Mouse (Mus musculus): ENCODE measurements around the gene Alg14.
A peak's percentile ranks its signal among the peaks of the same experiment; 100 is the strongest.

Gene Alg14

GRCm38 (mm10) chr3:121277557-121277956 lies 14.0 kb upstream of the Alg14 start:
- DNase-seq (ENCODE audit: low spot score in 2 of 2), result no peak

GRCm38 (mm10) chr3:121279679-121280078 lies 11.9 kb upstream of the Alg14 start:
- DNase-seq (ENCODE audit: low spot score in 2 of 2), result no peak

- DNase-seq (ENCODE audit: low spot score in 2 of 2), result no peak
These were observed 8.6 kb upstream of the Alg14 start, which contains the start of gene Tmem56 for GRCm38 (mm10) chr3:121282998-121283397. Tmem56 (minus strand) TSS chr3:121283098.

GRCm38 (mm10) chr3:121285219-121285618 lies 6.4 kb upstream of the Alg14 start:
- DNase-seq (ENCODE audit: low spot score in 2 of 2), result no peak

GRCm38 (mm10) chr3:121287151-121287550 lies 4.4 kb upstream of the Alg14 start:
- DNase-seq (ENCODE audit: low spot score in 2 of 2), result no peak

- DNase-seq (ENCODE audit: low spot score in 2 of 2), result no peak
These were observed 892 bp upstream of the Alg14 start for GRCm38 (mm10) chr3:121290681-121291080.

GRCm38 (mm10) chr3:121291225-121291559 lies 381 bp upstream of the Alg14 start:
- DNase-seq (ENCODE audit: low spot score in 2 of 2), result no peak

- no peak for DNase-seq (ENCODE audit: low spot score in 2 of 2)
These were observed 2.6 kb downstream of the Alg14 start for GRCm38 (mm10) chr3:121294200-121294599.

- DNase-seq (ENCODE audit: low spot score in 2 of 2), result no peak
These were observed 15.1 kb downstream of the Alg14 start for GRCm38 (mm10) chr3:121306641-121307040.

- DNase-seq (ENCODE audit: low spot score in 2 of 2), result peak; percentile 81 to 85
These were observed 16.1 kb downstream of the Alg14 start for GRCm38 (mm10) chr3:121307532-121308234.

GRCm38 (mm10) chr3:121308935-121309334 lies 17.4 kb downstream of the Alg14 start:
- no peak for DNase-seq (ENCODE audit: low spot score in 2 of 2)

- DNase-seq (ENCODE audit: low spot score in 2 of 2), result no peak
These were observed 17.9 kb downstream of the Alg14 start for GRCm38 (mm10) chr3:121309429-121309828.

GRCm38 (mm10) chr3:121309896-121310714 lies 18.5 kb downstream of the Alg14 start:
- DNase-seq (ENCODE audit: low spot score in 2 of 2), result no peak

GRCm38 (mm10) chr3:121312426-121312825 lies 20.9 kb downstream of the Alg14 start:
- DNase-seq (ENCODE audit: low spot score in 2 of 2), result no peak

- no peak for DNase-seq (ENCODE audit: low spot score in 2 of 2)
These were observed 21.4 kb downstream of the Alg14 start for GRCm38 (mm10) chr3:121312979-121313378.

GRCm38 (mm10) chr3:121314149-121314548 lies 22.6 kb downstream of the Alg14 start:
- no peak for DNase-seq (ENCODE audit: low spot score in 2 of 2)

GRCm38 (mm10) chr3:121315498-121315897 lies 23.9 kb downstream of the Alg14 start:
- no peak for DNase-seq (ENCODE audit: low spot score in 2 of 2)

- DNase-seq (ENCODE audit: low spot score in 2 of 2), result no peak
These were observed 28.3 kb downstream of the Alg14 start for GRCm38 (mm10) chr3:121319906-121320305.

- DNase-seq (ENCODE audit: low spot score in 2 of 2), result no peak
These were observed 29.3 kb downstream of the Alg14 start for GRCm38 (mm10) chr3:121320896-121321295.

GRCm38 (mm10) chr3:121323371-121323770 lies 31.8 kb downstream of the Alg14 start:
- DNase-seq (ENCODE audit: low spot score in 2 of 2), result no peak

GRCm38 (mm10) chr3:121327406-121327805 lies 35.8 kb downstream of the Alg14 start:
- no peak for DNase-seq (ENCODE audit: low spot score in 2 of 2)

GRCm38 (mm10) chr3:121329647-121330046 lies 38.1 kb downstream of the Alg14 start:
- no peak for DNase-seq (ENCODE audit: low spot score in 2 of 2)

- DNase-seq (ENCODE audit: low spot score in 2 of 2), result no peak
These were observed 38.7 kb downstream of the Alg14 start for GRCm38 (mm10) chr3:121330244-121330646.
